Mouse (Mus musculus): ENCODE data around the gene Megf8.

- TF ChIP-seq POLR2A (IDR thresholded peaks at IDR 0.05; ENCODE audit: insufficient read length, low read depth) (no peak), POLR2AphosphoS2 (IDR thresholded peaks at IDR 0.05; ENCODE audit: insufficient read length, low read depth) (no peak), USF1 (IDR thresholded peaks at IDR 0.05; ENCODE audit: low read depth) (no peak), MAX (IDR thresholded peaks at IDR 0.05; ENCODE audit: low read depth) (no peak), CEBPB (IDR thresholded peaks at IDR 0.05; ENCODE audit: insufficient read depth, poor library complexity, severe bottlenecking) (no peak), MYOD1 (IDR thresholded peaks at IDR 0.05; ENCODE audit: control insufficient read depth in 1 of 3, insufficient read length in 2 of 3, low read depth in 2 of 3) (no peak), TCF12 (IDR thresholded peaks at IDR 0.05; ENCODE audit: insufficient read depth, poor library complexity, severe bottlenecking) (no peak), REST (IDR thresholded peaks at IDR 0.05; ENCODE audit: insufficient read depth, insufficient read length) (no peak), E2F4 (IDR thresholded peaks at IDR 0.05; ENCODE audit: insufficient read depth) (no peak), SRF (IDR thresholded peaks at IDR 0.05; ENCODE audit: control insufficient read depth, insufficient read length, low read depth) (no peak)
These were observed 67.4 kb downstream of the Megf8 start for GRCm38 (mm10) chr7:25384318-25384717.
